Mouse (Mus musculus) stomach, postnatal 0 days (tissue): ENCODE measurements at regions not wholly inside any gene's neighbourhood (a gene's known extent, or its start where the extent isn't known, plus 50 kb on each side); places are given as distances from the start of the nearest gene placed in this dataset.

Experiments used
- ATAC-seq: fragments of 200-750 bp; cut with Nextera tagmentation; 2 replicates; pipeline ENCODE4 v1.8.0; 2017; ENCODE audit not compliant: low FRiP score, low TSS enrichment
- DNase-seq: peaks from one replicate; pipeline ENCODE4 v3.0.0-alpha.2; 2016; ENCODE audit warnings: low spot score
- H3K27ac ChIP-seq: fragments of 300-500 bp; sonication (generic); replicated peaks from 2 replicates; pipeline ENCODE4 v1.5.1; 2014; ENCODE audit warnings: mild to moderate bottlenecking, control low read depth
- H3K27me3 ChIP-seq: fragments of 300-500 bp; sonication (generic); 2 replicates; pipeline ENCODE4 v1.6.1; 2014; ENCODE audit warnings: low read length; ENCODE audit not compliant: control insufficient read depth, insufficient read depth
- H3K36me3 ChIP-seq: fragments of 300-500 bp; sonication (generic); 2 replicates; pipeline ENCODE4 v1.6.1; 2014; ENCODE audit warnings: low read length, mixed read lengths; ENCODE audit not compliant: control insufficient read depth, insufficient read depth
- H3K4me1 ChIP-seq: fragments of 300-500 bp; sonication (generic); replicated peaks from 2 replicates; pipeline ENCODE4 v1.6.1; 2014; ENCODE audit warnings: antibody characterized with exemption; ENCODE audit not compliant: control insufficient read depth, insufficient read depth
- H3K4me2 ChIP-seq: fragments of 300-500 bp; sonication (generic); replicated peaks from 2 replicates; pipeline ENCODE4 v1.6.1; 2014; ENCODE audit warnings: low read depth, mild to moderate bottlenecking, control low read depth, moderate library complexity
- H3K4me3 ChIP-seq: fragments of 300-500 bp; sonication (generic); 2 replicates; pipeline ENCODE4 v1.5.1; 2014; ENCODE audit warnings: low read depth, low read length, control low read depth
- H3K9ac ChIP-seq: fragments of 300-500 bp; sonication (generic); 2 replicates; pipeline ENCODE4 v1.6.1; 2014; ENCODE audit warnings: mild to moderate bottlenecking, low read length, control low read depth, mixed read lengths
- H3K9me3 ChIP-seq: fragments of 300-500 bp; sonication (generic); 2 replicates; pipeline ENCODE4 v1.6.1; 2016; ENCODE audit warnings: low read length; ENCODE audit not compliant: control insufficient read depth
- CTCF ChIP-seq: IDR thresholded peaks from 2 replicates; pipeline ENCODE4 v1.5.1; 2016; ENCODE audit warnings: antibody characterized with exemption, low read depth, mild to moderate bottlenecking, moderate library complexity
- EP300 ChIP-seq: optimal IDR thresholded peaks from 2 replicates; pipeline ENCODE3; 2016; ENCODE audit warnings: antibody characterized with exemption
- WGBS: fragments of 180-500 bp; shearing (Covaris S2); extraction: QIAGEN DNeasy Blood & Tissue Kit; methylation state at CpG from one replicate; pipeline ENCODE4 v1.1.7; 2014; 5-methylcytosine and 5-hydroxymethylcytosine counted together

DNA sequence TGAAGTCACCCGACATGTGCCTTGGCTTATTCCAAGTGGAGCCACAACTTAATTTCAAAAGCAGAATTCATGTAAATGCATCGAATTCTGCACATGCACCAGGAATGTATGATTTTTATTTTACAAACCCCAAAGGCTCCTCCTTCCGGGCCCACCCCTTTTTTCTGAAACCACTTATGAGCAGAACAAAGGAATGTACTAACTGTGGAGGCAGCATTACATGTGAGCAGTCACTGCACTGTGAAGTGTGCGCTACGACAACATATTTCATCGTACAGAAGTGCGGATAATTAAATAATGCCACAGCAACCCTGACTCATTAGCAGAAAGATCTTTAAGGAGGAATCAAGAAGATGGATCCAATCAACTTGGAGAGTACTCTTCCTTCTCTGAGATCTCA, 424.8 kb upstream of the Ubash3b start:
- Histone ChIP-seq H3K36me3 (no peaks in the 10 kb centered on the region; the same call in 1 of the 2 replicates), H3K4me1 (no peaks in the 10 kb centered on the region; the same call in 1 of the 2 replicates), H3K27me3 (no peaks in the 10 kb centered on the region), H3K9me3 (no peaks in the 10 kb centered on the region), H3K4me2 (peak overlapping the region; percentile 28; the same call in 1 of the 2 replicates), H3K27ac (no peak overlapping the region; the same call in 1 of the 2 replicates), H3K9ac (no peak overlapping the region), H3K4me3 (no peak overlapping the region)
- TF ChIP-seq EP300: no peak
- WGBS: 51% methylated on average over 7 of the region's 7 CpGs
- no peak for ATAC-seq
- DNase-seq: no peak

DNA sequence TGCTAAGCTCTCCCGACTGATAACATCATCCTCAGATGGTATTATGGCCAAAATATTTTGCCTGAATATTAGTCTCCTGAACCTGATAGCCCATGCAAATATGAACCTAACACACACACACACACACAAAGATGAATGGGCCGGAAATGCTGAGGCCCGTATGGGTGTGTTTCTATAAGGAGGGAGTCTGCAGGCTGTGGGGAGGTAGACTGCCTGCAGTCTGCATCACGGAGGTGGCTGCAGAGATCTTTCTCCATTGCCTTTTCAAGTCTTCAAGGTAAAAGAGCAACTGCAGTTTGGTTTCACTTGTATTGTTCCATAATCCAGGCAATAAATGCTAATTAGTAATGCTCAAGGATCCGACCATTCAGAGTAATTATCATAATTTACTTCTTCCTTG, 424.3 kb upstream of the Ubash3b start:
- Histone ChIP-seq H3K9ac (no peak overlapping the region; the same call in 1 of the 2 replicates), H3K4me1 (no peaks in the 10 kb centered on the region; the same call in 1 of the 2 replicates), H3K4me3 (no peak overlapping the region), H3K9me3 (no peaks in the 10 kb centered on the region), H3K4me2 (peak overlapping the region; percentile 28), H3K36me3 (no peaks in the 10 kb centered on the region; the same call in 1 of the 2 replicates), H3K27me3 (no peaks in the 10 kb centered on the region), H3K27ac (0 out of 2 replicates have a peak overlapping the region, but pooled peaks have one; percentile 36)
- TF ChIP-seq CTCF (no peak), EP300 (no peak)
- DNase-seq (no peak), ATAC-seq (no peak)
- 27% methylated on average over 5 of the region's 5 CpGs for WGBS

DNA sequence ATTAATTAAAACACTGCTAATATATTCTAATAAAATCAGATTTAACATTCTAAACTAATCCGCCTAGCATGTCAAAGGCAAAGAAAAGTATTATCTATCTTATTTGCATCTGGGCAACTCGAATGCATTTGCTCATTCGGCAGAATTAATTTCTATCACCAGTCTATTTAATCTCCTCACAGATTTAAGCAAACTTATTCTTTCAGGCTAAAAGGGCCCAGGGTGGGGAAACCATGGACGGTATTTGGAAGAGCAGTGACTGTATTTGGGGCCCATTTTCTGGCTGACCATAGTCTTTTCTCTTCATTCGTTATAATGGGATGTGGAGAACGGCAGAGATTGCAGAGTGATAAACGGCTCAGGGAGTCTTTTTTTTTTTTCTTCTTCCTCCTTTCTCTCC, 423.5 kb upstream of the Ubash3b start:
- H3K4me3 ChIP-seq: peak overlapping the region; percentile 20
- H3K27me3 ChIP-seq: no peaks in the 10 kb centered on the region
- no peak overlapping the region for H3K27ac ChIP-seq
- no peaks in the 10 kb centered on the region; the same call in 1 of the 2 replicates for H3K36me3 ChIP-seq
- no peaks in the 10 kb centered on the region; the same call in 1 of the 2 replicates for H3K4me1 ChIP-seq
- peak overlapping the region; percentile 46 for H3K4me2 ChIP-seq
- TF ChIP-seq CTCF (no peak), EP300 (no peak)
- H3K9ac ChIP-seq: no peak overlapping the region
- no peak for ATAC-seq
- DNase-seq: no peak
- 22% methylated on average over 7 of the region's 7 CpGs for WGBS
- no peaks in the 10 kb centered on the region for H3K9me3 ChIP-seq

DNA sequence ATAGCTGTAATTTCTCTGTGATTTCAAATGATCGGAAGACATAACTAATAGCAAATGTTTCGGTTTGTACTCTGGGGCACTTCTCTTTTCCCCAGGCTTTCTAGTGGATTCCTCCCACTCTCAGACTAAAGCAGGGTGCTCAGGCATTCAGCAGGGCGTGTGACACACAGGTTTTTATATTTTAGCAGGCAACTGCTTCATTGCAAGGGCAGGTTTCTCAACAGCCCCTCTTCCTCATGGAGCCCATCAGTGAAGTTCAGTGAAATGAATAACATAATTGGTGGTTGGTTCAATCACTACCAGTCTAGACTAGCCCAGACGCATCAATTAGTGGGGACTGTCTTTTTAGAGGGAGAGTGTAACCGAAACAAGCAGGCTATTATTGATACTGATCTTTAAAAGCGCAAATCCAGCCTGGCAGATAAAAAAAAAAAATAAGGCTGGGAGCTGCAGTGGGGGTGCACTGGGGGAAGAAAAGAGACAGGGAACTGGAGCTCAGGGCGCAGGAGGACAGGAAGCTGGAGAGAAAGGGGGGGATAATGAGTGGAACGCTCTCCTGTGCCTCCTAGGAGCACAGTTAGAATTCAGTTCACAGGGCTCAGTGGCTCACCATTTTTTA, 422.3 kb upstream of the Ubash3b start:
- H3K4me3 ChIP-seq: peak overlapping the region; percentile 47
- DNase-seq: no peak
- H3K27me3 ChIP-seq: no peaks in the 10 kb centered on the region
- no peaks in the 10 kb centered on the region for H3K36me3 ChIP-seq
- peak overlapping the region; percentile 82 for H3K27ac ChIP-seq
- H3K4me1 ChIP-seq: no peaks in the 10 kb centered on the region
- TF ChIP-seq CTCF: no peak
- no peak for TF ChIP-seq EP300
- H3K9me3 ChIP-seq: no peaks in the 10 kb centered on the region
- H3K4me2 ChIP-seq: peak overlapping the region; percentile 53
- peak overlapping the region; percentile 52 for H3K9ac ChIP-seq
- no peak for ATAC-seq
- 16% methylated on average over 8 of the region's 8 CpGs for WGBS

DNA sequence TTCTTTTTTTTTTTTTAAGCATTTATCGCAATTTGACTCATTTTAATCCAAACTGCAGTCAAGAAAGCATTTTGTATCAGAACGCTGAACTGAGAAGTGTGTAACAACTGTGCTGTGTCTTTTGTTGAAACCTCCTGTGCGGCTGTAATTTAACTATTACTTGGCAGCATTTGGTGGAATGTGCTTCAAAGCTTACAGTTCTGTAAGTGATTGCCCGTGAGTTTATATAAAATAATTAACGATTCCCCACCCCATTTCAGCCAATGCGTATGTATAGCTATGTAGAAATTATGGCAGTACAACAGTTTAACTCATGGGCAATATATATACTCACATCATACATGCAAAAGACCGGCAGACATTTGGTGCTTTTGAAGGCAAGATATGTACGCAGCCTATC, 421.8 kb upstream of the Ubash3b start:
- Histone ChIP-seq H3K4me1 (no peaks in the 10 kb centered on the region), H3K36me3 (no peaks in the 10 kb centered on the region), H3K4me3 (peak overlapping the region; percentile 47), H3K27me3 (no peaks in the 10 kb centered on the region), H3K9ac (peak overlapping the region; percentile 52), H3K4me2 (peak overlapping the region; percentile 53), H3K9me3 (no peaks in the 10 kb centered on the region), H3K27ac (peak overlapping the region; percentile 82)
- TF ChIP-seq CTCF (no peak), EP300 (no peak)
- no peak for ATAC-seq
- 17% methylated on average over 8 of the region's 8 CpGs for WGBS
- no peak for DNase-seq

DNA sequence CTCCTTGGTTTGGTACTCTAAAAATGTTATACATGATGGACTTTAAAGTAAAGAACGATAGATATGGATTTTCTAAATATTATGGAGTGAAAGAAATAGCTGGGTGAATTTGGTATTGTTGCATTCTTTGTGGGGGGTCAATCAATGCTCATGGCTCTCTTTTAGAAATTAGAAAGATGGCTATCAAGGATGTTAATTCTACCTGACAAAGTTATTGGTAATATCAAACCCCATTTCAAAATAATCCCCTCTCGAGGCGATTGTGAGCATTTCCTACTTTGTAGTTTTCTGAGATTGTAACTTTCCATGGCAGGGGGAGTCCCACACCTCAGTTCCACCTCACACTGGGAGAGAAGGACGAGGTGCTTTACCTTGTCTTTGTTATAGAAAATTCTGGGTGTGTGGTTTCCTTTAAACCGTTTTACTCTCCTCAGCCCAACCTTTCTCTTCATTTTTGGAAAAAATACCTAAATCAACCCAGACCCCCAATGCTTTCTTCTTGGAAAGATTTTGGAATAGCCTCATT, 421.3 kb upstream of the Ubash3b start:
- TF ChIP-seq CTCF (no peak), EP300 (no peak)
- peak overlapping the region; percentile 47 for H3K4me3 ChIP-seq
- H3K9me3 ChIP-seq: no peaks in the 10 kb centered on the region
- H3K27me3 ChIP-seq: no peaks in the 10 kb centered on the region
- 19% methylated on average over 5 of the region's 5 CpGs for WGBS
- H3K9ac ChIP-seq: peak overlapping the region; percentile 52
- DNase-seq: no peak
- no peaks in the 10 kb centered on the region for H3K36me3 ChIP-seq
- H3K27ac ChIP-seq: peak overlapping the region; percentile 82; the same call in 1 of the 2 replicates
- H3K4me2 ChIP-seq: peak overlapping the region; percentile 53
- no peak for ATAC-seq
- no peaks in the 10 kb centered on the region for H3K4me1 ChIP-seq
